Mouse (Mus musculus) liver, embryonic 14.5 days (tissue): ENCODE measurements at regions not wholly inside any gene's neighbourhood (a gene's known extent, or its start where the extent isn't known, plus 50 kb on each side); places are given as distances from the start of the nearest gene placed in this dataset.

ENCODE experiments used
- ATAC-seq: fragments of 200-750 bp; cut with Nextera tagmentation; 2 replicates; pipeline ENCODE4 v1.8.0; 2017; ENCODE audit warnings: moderate number of reproducible peaks, mild to moderate bottlenecking, moderate library complexity; ENCODE audit not compliant: insufficient read depth
- DNase-seq, 3 experiments: peaks; one replicate each; pipeline ENCODE4 v3.0.0-alpha.2; 2012 to 2013; ENCODE audit warnings: low read depth in 3 of 3, low spot score in 3 of 3
- H3K27ac ChIP-seq: fragments of 300-500 bp; sonication (generic); 2 replicates; pipeline ENCODE4 v1.5.1; 2014; ENCODE audit warnings: moderate library complexity, mild to moderate bottlenecking, control low read depth, inconsistent platforms
- H3K27me3 ChIP-seq: fragments of 300-500 bp; sonication (generic); 2 replicates; pipeline ENCODE4 v1.6.1; 2014; ENCODE audit warnings: mild to moderate bottlenecking, low read length, moderate library complexity; ENCODE audit not compliant: control insufficient read depth, insufficient read depth
- H3K36me3 ChIP-seq: fragments of 300-500 bp; sonication (generic); replicated peaks from 2 replicates; pipeline ENCODE4 v1.6.1; 2014; ENCODE audit warnings: low read depth; ENCODE audit not compliant: control insufficient read depth, insufficient read depth
- H3K4me1 ChIP-seq, 2 experiments: fragments of 200-500 bp in 1 of 2; fragments of 300-500 bp in 1 of 2; sonication (generic) in 1 of 2; replicated peaks; 2 replicates each; pipeline ENCODE4 v1.6.1; 2012 to 2014; ENCODE audit warnings: antibody characterized with exemption in 1 of 2, inconsistent platforms in 1 of 2, low read length in 1 of 2; ENCODE audit not compliant: control insufficient read depth in 2 of 2, insufficient read depth in 2 of 2
- H3K4me2 ChIP-seq: fragments of 300-500 bp; sonication (generic); 2 replicates; pipeline ENCODE4 v1.6.1; 2014; ENCODE audit warnings: low read depth, mild to moderate bottlenecking, control low read depth, moderate library complexity
- H3K4me3 ChIP-seq, 2 experiments: fragments of 200-500 bp in 1 of 2; fragments of 300-500 bp in 1 of 2; sonication (generic) in 1 of 2; 2 replicates each; pipeline ENCODE4 v1.5.1; 2012 to 2014; ENCODE audit warnings: low read depth in 2 of 2, low read length in 2 of 2, mild to moderate bottlenecking in 2 of 2, control low read depth in 1 of 2, inconsistent platforms in 1 of 2, moderate library complexity in 1 of 2; ENCODE audit not compliant: insufficient read depth in 1 of 2
- H3K9ac ChIP-seq: fragments of 300-500 bp; sonication (generic); replicated peaks from 2 replicates; pipeline ENCODE4 v1.6.1; 2014; ENCODE audit warnings: mild to moderate bottlenecking, control low read depth, moderate library complexity
- H3K9me3 ChIP-seq: fragments of 300-500 bp; sonication (generic); 2 replicates; pipeline ENCODE4 v1.6.1; 2016; ENCODE audit warnings: low read length, mixed read lengths; ENCODE audit not compliant: control insufficient read depth
- CTCF ChIP-seq: IDR thresholded peaks from 2 replicates; pipeline ENCODE4 v1.5.1; 2016; ENCODE audit warnings: antibody characterized with exemption, low read depth, control low read depth
- EP300 ChIP-seq: IDR thresholded peaks from 2 replicates; pipeline ENCODE4 v1.6.1; 2016; ENCODE audit warnings: antibody characterized with exemption, low read depth
- WGBS: fragments of 180-500 bp; shearing (Covaris S2); extraction: QIAGEN DNeasy Blood & Tissue Kit; methylation state at CpG from one replicate; pipeline ENCODE4 v1.1.7; 2014; ENCODE audit not compliant: insufficient replicate concordance; 5-methylcytosine and 5-hydroxymethylcytosine counted together

DNA sequence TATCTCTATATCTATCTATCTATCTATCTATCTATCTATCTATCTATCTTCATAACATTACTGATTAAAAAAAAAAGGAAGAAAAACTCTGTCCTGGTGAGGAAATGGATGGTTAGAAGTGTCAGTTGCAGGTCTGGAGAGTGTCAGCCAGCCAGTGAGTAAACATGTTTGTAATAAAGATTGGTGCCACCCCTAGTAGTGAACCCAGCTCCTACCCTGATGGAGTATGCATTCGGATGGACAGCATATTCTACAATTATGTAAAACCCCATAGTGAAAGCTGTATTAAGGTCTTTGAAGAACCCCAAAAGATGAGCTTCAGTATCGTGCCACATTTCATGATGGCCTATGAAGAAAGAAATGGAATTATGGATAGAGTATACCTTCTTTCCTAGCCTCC lies 118.5 kb downstream of the Maf start:
- WGBS = 72% methylated on average over 2 of the region's 2 CpGs
- Histone ChIP-seq H3K36me3 (no peaks in the 10 kb centered on the region), H3K9ac (no peak overlapping the region), H3K9me3 (no peaks in the 10 kb centered on the region; the same call in 1 of the 2 replicates), H3K4me3 (no peak overlapping the region), H3K27ac (no peak overlapping the region), H3K27me3 (no peaks in the 10 kb centered on the region), H3K4me2 (no peak overlapping the region), H3K4me1 (no peaks in the 10 kb centered on the region)
- TF ChIP-seq EP300 (no peak), CTCF (no peak)
- DNase-seq (no peak), ATAC-seq (no peak)

DNA sequence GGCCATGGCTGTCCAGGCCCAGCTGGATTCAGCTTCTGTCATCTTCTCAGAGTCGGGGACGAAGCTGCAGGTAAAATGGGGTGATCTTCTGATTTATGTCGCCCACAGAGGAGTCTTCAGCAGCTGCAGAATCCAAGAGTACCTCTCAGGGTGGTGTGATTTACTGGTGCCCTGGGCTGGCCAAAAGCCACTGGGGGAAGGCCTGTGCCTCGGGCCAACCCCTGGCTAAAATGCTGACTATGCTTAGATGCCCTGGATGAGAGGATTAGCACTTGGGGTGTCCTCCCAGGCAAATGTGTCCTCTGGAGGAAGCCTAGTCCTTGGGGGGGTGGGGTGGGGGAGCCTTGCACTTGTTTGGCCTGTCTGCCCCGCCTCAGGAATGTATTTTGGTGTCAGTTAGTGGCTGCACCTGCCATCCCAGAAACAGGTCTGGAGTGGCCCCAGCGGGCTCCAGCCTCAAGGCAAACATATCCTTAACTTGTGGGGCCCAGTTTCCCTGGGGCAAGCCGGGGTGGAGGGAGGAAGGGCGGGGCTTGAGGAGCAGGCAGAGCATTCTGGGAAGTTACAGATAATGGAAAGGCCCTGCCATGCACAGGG lies 123.2 kb downstream of the Maf start:
- no peak overlapping the region for H3K4me2 ChIP-seq
- H3K27ac ChIP-seq = no peak overlapping the region
- no peak for TF ChIP-seq EP300
- TF ChIP-seq CTCF = no peak
- ATAC-seq (no peak), DNase-seq (no peak)
- H3K4me3 ChIP-seq = no peak overlapping the region
- H3K27me3 ChIP-seq = no peaks in the 10 kb centered on the region
- H3K9me3 ChIP-seq = no peaks in the 10 kb centered on the region; the same call in 1 of the 2 replicates
- no peak overlapping the region for H3K9ac ChIP-seq
- no peaks in the 10 kb centered on the region for H3K36me3 ChIP-seq
- 54% methylated on average over 8 of the region's 8 CpGs for WGBS
- H3K4me1 ChIP-seq = no peaks in the 10 kb centered on the region

DNA sequence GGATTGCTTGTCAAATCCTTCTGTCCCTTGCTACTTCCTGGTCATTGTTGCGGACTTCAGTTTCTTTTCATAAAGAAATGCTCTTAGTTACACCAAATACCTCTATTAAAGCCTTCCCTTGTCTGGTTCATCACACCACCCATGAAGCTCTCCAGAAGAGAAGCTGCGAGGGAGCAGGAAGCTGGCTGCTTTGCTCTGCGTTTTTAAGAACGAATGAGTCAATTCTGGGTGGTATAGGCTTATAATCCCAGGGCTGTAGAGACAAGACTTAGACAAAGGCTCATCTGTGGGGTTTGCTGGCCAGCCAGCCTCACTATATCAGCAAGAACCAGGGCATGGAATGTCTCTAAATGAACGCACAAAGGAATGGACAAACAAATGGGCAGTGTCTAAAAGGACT lies 124.4 kb downstream of the Maf start:
- Histone ChIP-seq H3K9ac (no peak overlapping the region), H3K27ac (no peak overlapping the region), H3K27me3 (no peaks in the 10 kb centered on the region), H3K4me2 (no peak overlapping the region), H3K9me3 (no peaks in the 10 kb centered on the region; the same call in 1 of the 2 replicates), H3K4me3 (no peak overlapping the region), H3K36me3 (no peaks in the 10 kb centered on the region), H3K4me1 (no peaks in the 10 kb centered on the region)
- TF ChIP-seq CTCF (no peak), EP300 (no peak)
- WGBS = 68% methylated on average over 5 of the region's 5 CpGs
- DNase-seq (no peak), ATAC-seq (no peak)

DNA sequence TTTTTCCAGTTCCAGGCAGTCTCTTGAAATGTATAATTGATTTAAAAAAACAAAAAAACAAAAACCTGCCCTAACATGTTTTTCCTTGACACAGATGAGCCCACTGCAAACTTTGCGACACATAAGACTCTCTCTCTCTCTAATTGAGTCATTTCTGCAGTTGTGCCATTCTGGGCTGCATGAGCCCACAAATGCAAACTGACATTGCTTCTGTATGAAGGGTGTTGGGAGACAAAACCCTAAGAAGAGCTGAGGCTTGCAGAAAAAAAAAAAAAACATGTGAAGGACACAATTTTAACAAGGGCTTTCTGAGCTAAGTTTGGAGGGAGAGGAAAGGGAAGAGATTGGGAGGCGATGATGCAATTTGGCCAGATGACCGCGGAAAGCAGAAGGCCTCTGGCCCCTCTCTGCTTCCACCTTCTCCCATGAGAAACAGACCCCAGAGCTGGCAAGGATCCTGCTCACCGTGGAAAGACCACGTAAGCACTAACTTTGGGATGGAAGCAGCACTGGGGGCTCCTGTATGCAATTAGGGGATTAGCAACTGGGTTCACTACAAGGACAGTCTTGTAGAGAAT lies 125.6 kb downstream of the Maf start:
- TF ChIP-seq EP300 = no peak
- TF ChIP-seq CTCF = no peak

DNA sequence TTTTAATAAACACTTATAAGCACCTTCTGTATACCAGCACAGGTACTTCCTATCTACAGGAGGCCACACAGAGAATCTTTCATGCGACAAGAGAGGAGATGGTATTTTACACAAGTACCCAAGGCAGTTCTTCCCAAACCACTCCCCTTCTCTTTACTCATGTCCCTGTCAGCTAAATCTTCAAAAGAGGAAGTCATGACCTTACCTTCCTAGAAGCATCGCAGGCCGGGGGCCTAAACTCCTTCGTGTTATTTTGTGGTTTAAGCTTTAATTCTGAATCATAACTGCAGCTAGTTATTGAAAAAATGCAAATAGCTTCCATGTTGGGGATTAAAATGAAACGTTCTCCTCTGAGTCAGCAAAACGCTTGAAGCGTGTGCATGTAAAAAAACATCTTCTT lies 139.2 kb downstream of the Maf start:
- H3K4me1 ChIP-seq = no peaks in the 10 kb centered on the region
- DNase-seq = no peak
- H3K4me2 ChIP-seq = no peak overlapping the region
- no peak overlapping the region for H3K27ac ChIP-seq
- no peak overlapping the region for H3K4me3 ChIP-seq
- no peak for ATAC-seq
- H3K36me3 ChIP-seq = no peaks in the 10 kb centered on the region
- H3K9ac ChIP-seq = no peak overlapping the region
- no peaks in the 10 kb centered on the region for H3K27me3 ChIP-seq
- H3K9me3 ChIP-seq = no peaks in the 10 kb centered on the region
- 30% methylated on average over 7 of the region's 7 CpGs for WGBS
- TF ChIP-seq CTCF = no peak
- TF ChIP-seq EP300 = no peak

More for the DNA sequence above, 125.6 kb downstream of the Maf start:
- ATAC-seq (no peak), DNase-seq (no peak)
- no peak overlapping the region for H3K9ac ChIP-seq
- H3K27me3 ChIP-seq = no peaks in the 10 kb centered on the region
- WGBS = 43% methylated on average over 6 of the region's 6 CpGs
- no peaks in the 10 kb centered on the region for H3K36me3 ChIP-seq
- no peaks in the 10 kb centered on the region for H3K4me1 ChIP-seq
- no peak overlapping the region for H3K27ac ChIP-seq
- H3K4me2 ChIP-seq = no peak overlapping the region
- H3K9me3 ChIP-seq = no peaks in the 10 kb centered on the region
- no peak overlapping the region for H3K4me3 ChIP-seq
